Mouse (Mus musculus): ENCODE results near the gene Rps6kb2.

GRCm38 (mm10) chr19:4159049-4159448 lies 4.1 kb downstream of the Rps6kb2 start:
- TF ChIP-seq CTCF (IDR thresholded peaks at IDR 0.05; ENCODE audit: control insufficient read depth, insufficient read depth, insufficient replicate concordance, low read depth, low read length) = no peak
- TF ChIP-seq POLR2A (IDR thresholded peaks at IDR 0.05; ENCODE audit: control insufficient read depth, low read depth, low read length) = no peak
